Mouse (Mus musculus): Measurements from ENCODE around the gene Tex12. TPM values are rescaled to one million over a fixed set of nuclear protein-coding genes. Genes with fewer than 3 reads are reported as not detected.

Gene Tex12
- polyA plus RNA-seq, 1 experiment from 2014 or later: not detected

DNA sequence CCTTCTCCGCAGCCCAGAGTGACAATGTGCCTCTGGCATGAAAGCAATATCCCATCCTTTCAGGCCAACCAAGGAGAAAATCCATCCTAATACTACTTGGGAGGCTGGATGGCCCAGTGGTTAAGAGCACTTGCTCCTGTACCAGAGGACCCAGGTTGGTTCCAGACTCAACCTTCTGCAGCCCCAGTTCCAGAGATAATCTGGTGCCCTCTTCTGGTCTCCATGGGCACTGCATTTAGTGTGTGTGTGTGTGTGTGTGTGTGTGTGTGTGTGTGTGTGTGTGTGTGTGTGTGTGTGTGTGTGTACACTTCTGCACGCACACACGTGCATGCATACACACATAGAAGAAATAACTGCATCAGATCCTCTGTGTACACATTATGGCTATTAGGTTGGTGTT, 32.4 kb upstream of the Tex12 start:
- ATAC-seq (replicated peaks; ENCODE audit: extremely low read depth, insufficient read depth, low FRiP score): no peak
- H3K9ac ChIP-seq (ENCODE audit: low read length): no peak overlapping the region
- no peaks in the 10 kb centered on the region for H3K4me1 ChIP-seq (ENCODE audit: control insufficient read depth, insufficient read depth, low read length)
- no peaks in the 10 kb centered on the region for H3K9me3 ChIP-seq (replicated peaks; ENCODE audit: control insufficient read depth, low read length)
- H3K27me3 ChIP-seq (ENCODE audit: control insufficient read depth, insufficient read depth, low read length): no peaks in the 10 kb centered on the region
- 71% methylated on average over 3 of the region's 3 CpGs for WGBS
- peaks cover 32% of the 10 kb centered on the region for H3K36me3 ChIP-seq (ENCODE audit: control insufficient read depth, insufficient read depth)
- no peak overlapping the region for H3K4me2 ChIP-seq (ENCODE audit: low read depth, low read length)
- no peak overlapping the region for H3K27ac ChIP-seq (ENCODE audit: low read length)
- H3K4me3 ChIP-seq (ENCODE audit: low read length): no peak overlapping the region

DNA sequence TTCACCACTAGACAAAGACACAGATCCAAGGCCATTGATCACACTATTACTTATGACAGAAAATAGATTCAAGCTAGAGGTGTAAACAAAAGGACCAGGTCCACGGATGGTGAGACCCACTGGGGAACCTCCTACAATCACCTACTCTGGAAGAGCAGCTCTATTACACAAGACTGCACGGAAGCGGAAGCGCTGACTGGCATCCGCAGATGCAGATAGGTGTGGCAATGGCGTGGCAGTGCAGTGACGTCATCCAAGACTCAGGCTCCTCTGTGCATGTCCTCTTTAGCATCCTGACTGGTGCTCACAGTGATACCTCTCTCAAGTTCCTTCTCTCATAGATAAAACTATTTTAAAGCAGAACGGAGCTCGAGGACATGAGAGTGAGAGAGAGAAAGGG, 31.8 kb upstream of the Tex12 start:
- WGBS: 79% methylated on average over 9 of the region's 9 CpGs
- no peaks in the 10 kb centered on the region for H3K27me3 ChIP-seq (ENCODE audit: control insufficient read depth, insufficient read depth, low read length)
- H3K36me3 ChIP-seq (ENCODE audit: control insufficient read depth, insufficient read depth): peaks cover 26% of the 10 kb centered on the region
- no peak overlapping the region for H3K4me3 ChIP-seq (ENCODE audit: low read length)
- no peak overlapping the region for H3K4me2 ChIP-seq (ENCODE audit: low read depth, low read length)
- H3K9ac ChIP-seq (ENCODE audit: low read length): no peak overlapping the region
- no peak for ATAC-seq (replicated peaks; ENCODE audit: extremely low read depth, insufficient read depth, low FRiP score)
- H3K9me3 ChIP-seq (replicated peaks; ENCODE audit: control insufficient read depth, low read length): no peaks in the 10 kb centered on the region
- no peaks in the 10 kb centered on the region for H3K4me1 ChIP-seq (ENCODE audit: control insufficient read depth, insufficient read depth, low read length)
- H3K27ac ChIP-seq (ENCODE audit: low read length): no peak overlapping the region

DNA sequence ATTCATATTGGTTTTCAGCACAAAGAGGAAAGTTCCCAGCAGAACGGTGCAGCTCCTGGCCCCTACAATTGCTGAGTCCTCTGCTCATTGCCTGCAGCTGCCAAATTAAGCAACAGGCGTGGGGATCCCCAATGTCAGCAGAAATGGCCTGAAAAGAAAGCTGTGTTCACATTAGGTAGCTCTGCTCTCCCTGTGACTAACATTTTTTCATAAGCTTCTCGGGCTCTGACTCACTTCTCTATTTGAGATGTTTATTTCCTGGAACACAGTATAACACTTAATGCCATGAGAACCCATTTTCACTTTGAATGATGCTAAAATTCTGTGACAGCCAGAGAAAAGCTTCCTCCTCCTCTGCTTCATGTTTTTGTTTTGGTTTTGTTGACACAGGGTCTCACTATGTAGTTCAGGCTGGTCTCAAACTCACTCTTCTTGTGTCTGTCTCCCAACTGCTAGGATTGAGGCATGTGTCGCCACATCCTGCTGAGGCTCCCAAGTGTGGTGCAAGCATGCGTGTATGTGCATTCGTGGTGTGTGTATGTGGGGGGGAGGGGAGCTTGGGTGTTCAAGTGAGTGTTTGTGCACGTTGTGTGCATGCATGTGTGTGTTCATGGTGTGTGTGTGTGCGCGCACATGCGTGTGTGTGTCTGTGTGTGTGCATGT, 29.9 kb upstream of the Tex12 start:
- H3K27ac ChIP-seq (ENCODE audit: low read length): no peak overlapping the region
- H3K4me3 ChIP-seq (ENCODE audit: low read length): no peak overlapping the region
- WGBS: 72% methylated on average over 10 of the region's 10 CpGs
- H3K4me2 ChIP-seq (ENCODE audit: low read depth, low read length): no peak overlapping the region
- H3K9me3 ChIP-seq (replicated peaks; ENCODE audit: control insufficient read depth, low read length): no peaks in the 10 kb centered on the region
- no peak overlapping the region for H3K9ac ChIP-seq (ENCODE audit: low read length)
- no peaks in the 10 kb centered on the region for H3K4me1 ChIP-seq (ENCODE audit: control insufficient read depth, insufficient read depth, low read length)
- no peaks in the 10 kb centered on the region for H3K27me3 ChIP-seq (ENCODE audit: control insufficient read depth, insufficient read depth, low read length)
- ATAC-seq (replicated peaks; ENCODE audit: extremely low read depth, insufficient read depth, low FRiP score): no peak
- peaks cover 9% of the 10 kb centered on the region for H3K36me3 ChIP-seq (ENCODE audit: control insufficient read depth, insufficient read depth)

DNA sequence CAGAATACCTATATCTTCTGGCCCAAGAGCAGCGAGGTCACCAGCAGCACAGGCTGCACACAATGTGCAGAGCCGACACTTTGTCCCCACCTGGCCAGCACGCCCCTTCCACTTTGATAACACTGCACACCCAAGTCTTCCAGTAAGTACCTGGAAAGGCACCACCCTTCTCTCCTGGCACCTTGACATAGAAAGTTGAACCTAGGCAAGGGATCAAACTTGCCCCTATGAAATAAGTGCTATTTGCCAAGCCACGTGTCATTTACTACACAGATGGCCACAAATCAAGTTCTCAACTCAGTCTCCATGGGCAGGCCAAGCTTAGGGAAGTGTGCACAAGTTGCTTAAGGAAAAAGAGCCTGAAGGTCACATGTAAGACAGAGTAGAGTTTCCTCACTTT, 25.8 kb upstream of the Tex12 start:
- no peak overlapping the region for H3K4me2 ChIP-seq (ENCODE audit: low read depth, low read length)
- ATAC-seq (replicated peaks; ENCODE audit: extremely low read depth, insufficient read depth, low FRiP score): no peak
- no peak overlapping the region for H3K27ac ChIP-seq (ENCODE audit: low read length)
- no peak overlapping the region for H3K9ac ChIP-seq (ENCODE audit: low read length)
- H3K4me1 ChIP-seq (ENCODE audit: control insufficient read depth, insufficient read depth, low read length): no peaks in the 10 kb centered on the region
- H3K27me3 ChIP-seq (ENCODE audit: control insufficient read depth, insufficient read depth, low read length): no peaks in the 10 kb centered on the region
- 69% methylated on average over 4 of the region's 4 CpGs for WGBS
- no peaks in the 10 kb centered on the region for H3K36me3 ChIP-seq (ENCODE audit: control insufficient read depth, insufficient read depth)
- no peaks in the 10 kb centered on the region for H3K9me3 ChIP-seq (replicated peaks; ENCODE audit: control insufficient read depth, low read length)
- H3K4me3 ChIP-seq (ENCODE audit: low read length): no peak overlapping the region

DNA sequence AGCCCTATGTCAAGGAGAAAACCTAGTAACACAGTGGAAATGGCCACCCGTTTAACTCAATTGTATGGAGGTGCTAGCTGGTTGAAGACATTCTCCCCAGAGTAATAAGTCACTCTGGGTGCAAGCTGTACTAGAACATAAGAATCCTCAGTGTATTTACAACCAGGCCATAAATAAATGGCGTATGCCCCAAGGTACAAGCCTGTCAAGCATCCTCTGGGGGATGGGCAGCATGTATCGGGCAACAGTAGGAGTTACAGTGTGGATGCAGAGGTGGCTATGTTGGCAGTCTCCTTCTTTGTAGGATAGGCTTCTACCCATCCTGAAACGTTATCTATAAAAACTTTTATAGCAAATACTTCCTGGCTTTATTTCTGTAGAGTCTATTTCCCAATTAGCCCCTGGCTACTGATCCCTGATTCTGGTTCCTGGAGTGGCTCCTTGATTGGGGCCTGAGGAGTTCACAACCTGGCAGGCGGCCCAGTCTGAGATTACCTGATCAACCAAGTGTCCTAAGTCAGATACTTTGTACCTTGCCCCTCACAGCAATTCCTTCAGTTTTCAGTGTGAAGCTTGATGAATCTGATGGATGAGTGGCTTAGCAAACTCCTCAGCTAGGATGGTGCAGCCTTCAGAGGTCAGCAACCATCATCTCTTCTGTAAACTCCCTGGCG, 24.2 kb upstream of the Tex12 start:
- Histone ChIP-seq H3K4me2 (ENCODE audit: low read depth, low read length) (no peak overlapping the region), H3K27me3 (ENCODE audit: control insufficient read depth, insufficient read depth, low read length) (no peaks in the 10 kb centered on the region), H3K9ac (ENCODE audit: low read length) (no peak overlapping the region), H3K4me3 (ENCODE audit: low read length) (no peak overlapping the region), H3K27ac (ENCODE audit: low read length) (no peak overlapping the region), H3K36me3 (ENCODE audit: control insufficient read depth, insufficient read depth) (no peaks in the 10 kb centered on the region), H3K9me3 (replicated peaks; ENCODE audit: control insufficient read depth, low read length) (no peaks in the 10 kb centered on the region), H3K4me1 (ENCODE audit: control insufficient read depth, insufficient read depth, low read length) (no peaks in the 10 kb centered on the region)
- WGBS: 79% methylated on average over 6 of the region's 6 CpGs
- no peak for ATAC-seq (replicated peaks; ENCODE audit: extremely low read depth, insufficient read depth, low FRiP score)

DNA sequence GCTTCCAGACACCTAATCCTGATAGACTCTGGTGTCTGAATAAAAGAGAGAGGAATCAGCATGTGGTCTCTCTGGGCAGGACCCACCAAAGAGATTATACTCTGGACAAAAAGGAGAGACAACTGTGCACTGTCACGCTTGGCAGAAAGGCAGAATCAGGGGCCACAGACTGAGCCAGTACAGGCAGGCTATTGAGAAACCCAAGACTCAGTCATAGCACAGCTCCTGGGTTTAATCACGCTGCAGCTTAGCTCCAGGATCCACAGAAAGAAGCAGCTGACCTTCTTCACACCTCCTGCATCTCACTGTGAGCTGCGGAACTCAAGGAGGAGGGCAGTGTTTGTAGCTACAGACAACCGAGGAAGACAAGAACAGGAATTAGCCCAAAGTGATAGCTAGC, 19.2 kb upstream of the Tex12 start:
- Histone ChIP-seq H3K27ac (ENCODE audit: low read length) (no peak overlapping the region), H3K4me2 (ENCODE audit: low read depth, low read length) (no peak overlapping the region), H3K9me3 (replicated peaks; ENCODE audit: control insufficient read depth, low read length) (no peaks in the 10 kb centered on the region), H3K4me3 (ENCODE audit: low read length) (no peak overlapping the region), H3K9ac (ENCODE audit: low read length) (no peak overlapping the region), H3K4me1 (ENCODE audit: control insufficient read depth, insufficient read depth, low read length) (no peaks in the 10 kb centered on the region), H3K27me3 (ENCODE audit: control insufficient read depth, insufficient read depth, low read length) (no peaks in the 10 kb centered on the region), H3K36me3 (ENCODE audit: control insufficient read depth, insufficient read depth) (no peaks in the 10 kb centered on the region)
- 29% methylated on average over 4 of the region's 4 CpGs for WGBS
- no peak for ATAC-seq (replicated peaks; ENCODE audit: extremely low read depth, insufficient read depth, low FRiP score)

DNA sequence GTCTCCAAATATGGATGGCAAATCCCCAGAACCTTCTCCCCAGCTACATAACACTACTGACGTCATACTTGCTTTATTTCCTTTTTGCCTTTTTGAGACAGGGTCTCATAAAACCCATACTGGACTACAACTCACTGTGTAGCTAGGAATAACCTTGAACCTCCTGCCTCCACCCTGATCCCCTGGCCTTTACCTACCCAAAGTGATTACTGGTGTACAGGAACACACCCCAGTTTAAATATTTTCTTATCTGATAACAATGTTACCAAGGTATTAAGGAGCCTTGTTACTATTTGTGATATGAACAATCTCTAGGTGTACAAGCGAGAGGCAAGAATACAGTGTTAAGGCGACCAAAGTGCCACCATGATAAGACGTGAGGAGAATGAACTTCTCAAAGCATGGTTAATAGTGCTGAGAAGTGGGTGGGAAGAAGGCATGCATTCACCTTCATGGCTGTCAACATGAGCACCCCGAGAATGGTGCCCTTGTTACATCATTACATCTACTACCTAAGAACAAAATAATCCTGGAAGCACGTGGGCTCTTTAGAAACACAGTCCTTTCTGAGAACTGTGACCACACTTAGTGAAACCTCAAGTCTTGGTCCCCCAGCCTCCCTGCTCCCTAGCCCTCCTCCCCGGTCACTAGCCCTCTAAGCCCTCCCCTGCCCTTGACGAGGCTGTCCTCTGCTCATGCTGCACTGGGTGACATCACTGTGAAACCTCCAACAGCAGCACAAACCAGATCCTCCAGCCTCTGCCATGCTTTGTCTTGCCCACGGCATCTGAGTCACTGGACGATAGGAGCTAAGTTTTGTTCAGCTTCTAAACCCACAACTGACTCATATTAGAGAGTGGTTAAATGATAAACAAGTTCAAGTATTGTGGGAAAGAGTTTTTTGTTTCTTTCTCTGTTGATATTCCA, 8.7 kb upstream of the Tex12 start:
- 60% methylated on average over 10 of the region's 10 CpGs for WGBS
- Histone ChIP-seq H3K4me2 (ENCODE audit: low read depth, low read length) (no peak overlapping the region), H3K9ac (ENCODE audit: low read length) (no peak overlapping the region), H3K9me3 (replicated peaks; ENCODE audit: control insufficient read depth, low read length) (no peaks in the 10 kb centered on the region), H3K36me3 (ENCODE audit: control insufficient read depth, insufficient read depth) (no peaks in the 10 kb centered on the region), H3K27ac (ENCODE audit: low read length) (no peak overlapping the region), H3K4me1 (ENCODE audit: control insufficient read depth, insufficient read depth, low read length) (no peaks in the 10 kb centered on the region), H3K4me3 (ENCODE audit: low read length) (no peak overlapping the region), H3K27me3 (ENCODE audit: control insufficient read depth, insufficient read depth, low read length) (no peaks in the 10 kb centered on the region)
- ATAC-seq (replicated peaks; ENCODE audit: extremely low read depth, insufficient read depth, low FRiP score): no peak

DNA sequence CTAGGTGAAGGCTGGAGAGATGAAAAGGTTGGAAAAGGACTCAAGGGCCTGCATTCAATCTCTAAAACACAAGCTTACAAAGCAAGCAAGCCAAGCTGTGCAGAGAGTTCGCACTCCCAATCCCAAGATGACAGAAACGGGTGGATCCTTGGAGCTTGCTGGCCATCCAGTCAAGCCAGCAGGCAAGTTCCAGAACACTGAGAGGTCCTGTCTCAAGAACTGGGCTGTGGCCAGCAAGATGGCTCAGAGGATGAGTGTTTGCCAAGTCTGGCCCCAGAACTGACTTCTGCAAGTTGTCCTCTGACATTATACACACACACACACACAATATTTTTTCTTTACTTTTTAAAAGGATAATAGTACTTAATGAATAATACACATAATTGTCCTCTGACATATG, 6.8 kb upstream of the Tex12 start:
- Histone ChIP-seq H3K4me1 (ENCODE audit: control insufficient read depth, insufficient read depth, low read length) (no peaks in the 10 kb centered on the region), H3K36me3 (ENCODE audit: control insufficient read depth, insufficient read depth) (no peaks in the 10 kb centered on the region), H3K4me2 (ENCODE audit: low read depth, low read length) (no peak overlapping the region), H3K9ac (ENCODE audit: low read length) (no peak overlapping the region), H3K4me3 (ENCODE audit: low read length) (no peak overlapping the region), H3K27ac (ENCODE audit: low read length) (no peak overlapping the region), H3K27me3 (ENCODE audit: control insufficient read depth, insufficient read depth, low read length) (no peaks in the 10 kb centered on the region), H3K9me3 (replicated peaks; ENCODE audit: control insufficient read depth, low read length) (no peaks in the 10 kb centered on the region)
- ATAC-seq (replicated peaks; ENCODE audit: extremely low read depth, insufficient read depth, low FRiP score): no peak
- whole genome bisulfite sequencing: 81% methylated on average over 2 of the region's 2 CpGs

DNA sequence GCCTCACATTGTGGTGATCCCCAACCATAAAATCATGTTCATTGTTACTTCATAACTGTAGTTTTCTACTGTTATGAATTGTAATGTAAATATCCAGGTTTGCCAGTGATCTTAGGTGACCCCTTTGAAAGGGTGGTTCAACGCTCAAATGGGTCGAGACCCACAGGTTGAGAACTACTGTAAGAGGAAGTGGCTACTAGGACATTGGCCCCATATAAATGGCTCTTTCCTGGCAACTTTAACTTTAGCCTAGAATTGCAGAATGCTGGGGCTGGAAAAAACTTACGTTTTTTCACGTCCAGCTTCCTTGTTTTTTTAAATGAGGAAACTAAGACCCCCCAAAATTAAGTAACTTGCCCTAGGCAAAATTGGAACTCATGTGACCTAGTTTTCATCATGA, 6.2 kb upstream of the Tex12 start:
- no peak for ATAC-seq (replicated peaks; ENCODE audit: extremely low read depth, insufficient read depth, low FRiP score)
- WGBS: 79% methylated on average over 4 of the region's 4 CpGs

More for the DNA sequence above, 6.2 kb upstream of the Tex12 start:
- Histone ChIP-seq H3K27me3 (ENCODE audit: control insufficient read depth, insufficient read depth, low read length) (no peaks in the 10 kb centered on the region), H3K36me3 (ENCODE audit: control insufficient read depth, insufficient read depth) (no peaks in the 10 kb centered on the region), H3K9ac (ENCODE audit: low read length) (no peak overlapping the region), H3K4me3 (ENCODE audit: low read length) (no peak overlapping the region), H3K27ac (ENCODE audit: low read length) (no peak overlapping the region), H3K4me2 (ENCODE audit: low read depth, low read length) (no peak overlapping the region), H3K9me3 (replicated peaks; ENCODE audit: control insufficient read depth, low read length) (no peaks in the 10 kb centered on the region), H3K4me1 (ENCODE audit: control insufficient read depth, insufficient read depth, low read length) (no peaks in the 10 kb centered on the region)
